Mouse (Mus musculus): ENCODE measurements at regions not wholly inside any gene's neighbourhood (a gene's known extent, or its start where the extent isn't known, plus 50 kb on each side); places are given as distances from the start of the nearest gene placed in this dataset.

GRCm38 (mm10) chr13:44332716-44333240 is 396.5 kb upstream of the Jarid2 start:
- Histone ChIP-seq H3K27ac (ENCODE audit: insufficient read depth, low read length) (no peak overlapping the region), H3K4me3 (replicated peaks; ENCODE audit: insufficient read depth, low read depth, low read length) (no peak overlapping the region), H3K4me1 (ENCODE audit: control insufficient read depth, insufficient read depth, low read length) (peaks cover 5% of the 10 kb centered on the region; the same call in 1 of the 2 replicates), H3K27me3 (ENCODE audit: control insufficient read depth, insufficient read depth, low read length) (no peaks in the 10 kb centered on the region)
- WGBS, result 73% methylated on average over 11 of the region's 11 CpGs
- DNase-seq, result no peak
- TF ChIP-seq CTCF (IDR thresholded peaks at IDR 0.05; ENCODE audit: borderline replicate concordance, insufficient read depth, low read depth, low read length) (no peak), POLR2A (IDR thresholded peaks at IDR 0.05; ENCODE audit: borderline replicate concordance, insufficient read depth, low read length) (no peak)

DNA sequence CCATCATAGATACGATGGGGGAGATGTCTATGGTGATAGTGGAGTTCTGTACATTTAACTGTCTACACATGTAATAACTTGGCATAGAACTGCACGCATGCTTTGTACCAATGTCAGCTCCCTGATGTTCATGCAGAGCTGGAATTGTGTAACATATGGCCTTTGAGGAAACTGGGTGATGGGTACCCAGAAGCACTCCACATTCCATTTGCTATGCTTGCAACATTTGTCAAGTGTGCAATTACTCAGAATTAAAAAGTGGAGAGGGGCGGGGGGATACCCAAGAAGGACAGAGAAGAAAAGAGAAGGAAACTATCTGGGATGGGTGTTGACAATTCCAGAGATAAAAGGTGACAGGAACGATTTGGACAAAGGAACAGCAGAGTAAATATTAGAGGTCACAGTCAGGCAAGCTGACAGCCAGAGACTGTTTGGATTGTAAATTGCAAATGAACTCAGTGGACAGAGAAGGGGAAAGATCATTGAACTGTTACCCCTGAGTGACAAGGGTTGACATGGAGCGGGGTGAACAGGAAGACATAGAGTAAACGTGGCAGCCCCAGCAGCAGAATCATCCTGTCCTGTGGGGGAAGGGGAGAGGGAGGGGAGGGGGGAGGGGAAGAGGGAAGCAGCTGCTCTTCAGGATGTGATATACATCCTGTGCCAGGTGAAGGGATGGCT is 390.1 kb upstream of the Jarid2 start:
- no peak for DNase-seq
- 61% methylated on average over 6 of the region's 6 CpGs for WGBS
- TF ChIP-seq CTCF (IDR thresholded peaks at IDR 0.05; ENCODE audit: borderline replicate concordance, insufficient read depth, low read depth, low read length) (no peak), POLR2A (IDR thresholded peaks at IDR 0.05; ENCODE audit: borderline replicate concordance, insufficient read depth, low read length) (no peak)

DNA sequence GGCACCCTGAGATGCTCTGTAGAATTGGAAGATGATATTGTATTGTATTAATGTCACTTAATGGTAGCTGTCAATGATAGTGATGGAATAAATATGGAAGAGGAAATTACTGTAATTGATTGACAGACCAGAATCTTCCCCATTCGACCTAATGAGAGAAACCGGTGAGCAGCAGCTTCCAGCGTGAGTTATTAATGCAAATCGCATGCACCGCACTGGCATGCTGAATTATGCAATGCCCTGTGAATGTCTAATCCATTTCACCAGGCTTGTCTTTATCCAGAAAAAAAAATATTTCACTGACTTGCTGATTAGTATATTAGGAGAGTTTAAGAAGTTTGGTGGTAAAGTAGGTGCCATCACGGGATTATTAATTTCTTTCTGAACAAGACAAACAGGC is 384.2 kb upstream of the Jarid2 start:
- Histone ChIP-seq H3K27me3 (ENCODE audit: control insufficient read depth, insufficient read depth, low read length) (no peaks in the 10 kb centered on the region), H3K4me3 (replicated peaks; ENCODE audit: insufficient read depth, low read depth, low read length) (no peak overlapping the region), H3K4me1 (ENCODE audit: control insufficient read depth, insufficient read depth, low read length) (no peaks in the 10 kb centered on the region), H3K27ac (ENCODE audit: insufficient read depth, low read length) (no peak overlapping the region)
- DNase-seq, result no peak
- TF ChIP-seq CTCF (IDR thresholded peaks at IDR 0.05; ENCODE audit: borderline replicate concordance, insufficient read depth, low read depth, low read length), result no peak
- TF ChIP-seq POLR2A (IDR thresholded peaks at IDR 0.05; ENCODE audit: borderline replicate concordance, insufficient read depth, low read length), result no peak
- 80% methylated on average over 6 of the region's 6 CpGs for WGBS

More for the DNA sequence above, 390.1 kb upstream of the Jarid2 start:
- Histone ChIP-seq H3K27me3 (ENCODE audit: control insufficient read depth, insufficient read depth, low read length) (no peaks in the 10 kb centered on the region), H3K27ac (ENCODE audit: insufficient read depth, low read length) (no peak overlapping the region), H3K4me1 (ENCODE audit: control insufficient read depth, insufficient read depth, low read length) (no peaks in the 10 kb centered on the region), H3K4me3 (replicated peaks; ENCODE audit: insufficient read depth, low read depth, low read length) (no peak overlapping the region)

DNA sequence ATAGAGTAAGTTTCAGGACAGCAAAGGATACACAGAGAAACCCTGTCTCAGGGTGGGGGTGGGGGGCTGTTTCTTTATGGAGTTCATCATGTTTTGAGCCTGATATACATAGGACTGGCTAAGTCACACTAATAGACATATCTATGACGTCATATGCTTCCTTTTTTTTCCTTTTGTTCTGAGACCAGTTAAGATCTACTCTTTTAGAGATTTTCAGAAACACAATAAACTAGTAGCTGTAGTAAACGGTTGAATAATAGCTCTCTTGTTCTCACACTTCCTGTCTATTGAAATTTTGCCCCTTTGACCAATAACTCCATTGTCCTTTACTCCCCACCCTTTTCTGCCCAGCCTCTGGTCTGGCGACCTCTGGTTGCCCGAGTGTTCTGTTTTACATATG is 382.6 kb upstream of the Jarid2 start:
- Histone ChIP-seq H3K27me3 (ENCODE audit: control insufficient read depth, insufficient read depth, low read length) (no peaks in the 10 kb centered on the region), H3K4me3 (replicated peaks; ENCODE audit: insufficient read depth, low read depth, low read length) (no peak overlapping the region), H3K4me1 (ENCODE audit: control insufficient read depth, insufficient read depth, low read length) (no peaks in the 10 kb centered on the region), H3K27ac (ENCODE audit: insufficient read depth, low read length) (no peak overlapping the region)
- no peak for DNase-seq
- WGBS, result 79% methylated on average over 4 of the region's 4 CpGs
- TF ChIP-seq CTCF (IDR thresholded peaks at IDR 0.05; ENCODE audit: borderline replicate concordance, insufficient read depth, low read depth, low read length), result no peak
- no peak for TF ChIP-seq POLR2A (IDR thresholded peaks at IDR 0.05; ENCODE audit: borderline replicate concordance, insufficient read depth, low read length)

DNA sequence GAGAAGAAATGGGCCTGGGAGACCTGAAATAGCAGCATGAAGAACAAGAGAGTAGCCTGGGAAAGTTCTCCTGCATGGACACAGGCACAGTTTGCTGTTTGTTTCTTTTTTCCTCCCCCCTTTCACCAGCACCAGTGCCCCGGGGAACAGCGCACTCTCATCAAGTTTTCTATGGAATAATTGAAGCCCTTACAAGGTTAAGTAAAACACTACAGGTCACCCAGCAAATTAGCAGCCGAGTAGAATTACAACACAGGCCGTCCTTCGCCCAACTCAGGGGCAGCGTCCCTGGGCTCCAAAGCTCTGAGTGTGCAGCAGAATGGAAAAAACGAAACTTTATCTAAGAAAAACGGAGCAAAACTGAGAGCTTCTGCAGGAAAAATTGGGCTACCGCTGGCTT is 381.6 kb upstream of the Jarid2 start:
- no peak for DNase-seq
- no peak for TF ChIP-seq CTCF (IDR thresholded peaks at IDR 0.05; ENCODE audit: borderline replicate concordance, insufficient read depth, low read depth, low read length)
- TF ChIP-seq POLR2A (IDR thresholded peaks at IDR 0.05; ENCODE audit: borderline replicate concordance, insufficient read depth, low read length), result no peak
- 75% methylated on average over 9 of the region's 9 CpGs for WGBS
- Histone ChIP-seq H3K27me3 (ENCODE audit: control insufficient read depth, insufficient read depth, low read length) (no peaks in the 10 kb centered on the region), H3K4me3 (replicated peaks; ENCODE audit: insufficient read depth, low read depth, low read length) (no peak overlapping the region), H3K4me1 (ENCODE audit: control insufficient read depth, insufficient read depth, low read length) (no peaks in the 10 kb centered on the region), H3K27ac (ENCODE audit: insufficient read depth, low read length) (no peak overlapping the region)

GRCm38 (mm10) chr13:44353899-44354298 is 375.4 kb upstream of the Jarid2 start:
- peak; percentile 55 to 66 for DNase-seq
- 6% methylated on average over 9 of the region's 9 CpGs for WGBS

GRCm38 (mm10) chr13:44355771-44356221 is 373.5 kb upstream of the Jarid2 start:
- DNase-seq, result no peak
- Histone ChIP-seq H3K27ac (ENCODE audit: insufficient read depth, low read length) (no peak overlapping the region), H3K4me3 (replicated peaks; ENCODE audit: insufficient read depth, low read depth, low read length) (no peak overlapping the region), H3K4me1 (ENCODE audit: control insufficient read depth, insufficient read depth, low read length) (peaks cover 8% of the 10 kb centered on the region), H3K27me3 (ENCODE audit: control insufficient read depth, insufficient read depth, low read length) (no peaks in the 10 kb centered on the region)
- WGBS, result 76% methylated on average over 12 of the region's 12 CpGs
- TF ChIP-seq POLR2A (IDR thresholded peaks at IDR 0.05; ENCODE audit: borderline replicate concordance, insufficient read depth, low read length) (no peak), CTCF (IDR thresholded peaks at IDR 0.05; ENCODE audit: borderline replicate concordance, insufficient read depth, low read depth, low read length) (no peak)

More at GRCm38 (mm10) chr13:44353899-44354298, 375.4 kb upstream of the Jarid2 start:
- H3K4me1 ChIP-seq (ENCODE audit: control insufficient read depth, insufficient read depth, low read length), result peaks cover 8% of the 10 kb centered on the region
- H3K4me3 ChIP-seq (replicated peaks; ENCODE audit: insufficient read depth, low read depth, low read length), result peak overlapping the region; percentile 46
- no peaks in the 10 kb centered on the region for H3K27me3 ChIP-seq (ENCODE audit: control insufficient read depth, insufficient read depth, low read length)
- TF ChIP-seq CTCF (IDR thresholded peaks at IDR 0.05; ENCODE audit: borderline replicate concordance, insufficient read depth, low read depth, low read length) (no peak), POLR2A (IDR thresholded peaks at IDR 0.05; ENCODE audit: borderline replicate concordance, insufficient read depth, low read length) (no peak)
- no peak overlapping the region for H3K27ac ChIP-seq (ENCODE audit: insufficient read depth, low read length)

GRCm38 (mm10) chr13:44356981-44357380 is 372.3 kb upstream of the Jarid2 start:
- H3K27ac ChIP-seq (ENCODE audit: insufficient read depth, low read length), result no peak overlapping the region
- H3K27me3 ChIP-seq (ENCODE audit: control insufficient read depth, insufficient read depth, low read length), result no peaks in the 10 kb centered on the region
- no peak for TF ChIP-seq POLR2A (IDR thresholded peaks at IDR 0.05; ENCODE audit: borderline replicate concordance, insufficient read depth, low read length)
- no peak for TF ChIP-seq CTCF (IDR thresholded peaks at IDR 0.05; ENCODE audit: borderline replicate concordance, insufficient read depth, low read depth, low read length)
- no peak overlapping the region for H3K4me3 ChIP-seq (replicated peaks; ENCODE audit: insufficient read depth, low read depth, low read length)
- no peak for DNase-seq
- WGBS, result 85% methylated on average over 11 of the region's 11 CpGs
- peaks cover 11% of the 10 kb centered on the region for H3K4me1 ChIP-seq (ENCODE audit: control insufficient read depth, insufficient read depth, low read length)

Data from cerebellum, adult 2 months (tissue).